Mouse (Mus musculus): ENCODE data around the gene Rab36.

Rab36 gene

DNA sequence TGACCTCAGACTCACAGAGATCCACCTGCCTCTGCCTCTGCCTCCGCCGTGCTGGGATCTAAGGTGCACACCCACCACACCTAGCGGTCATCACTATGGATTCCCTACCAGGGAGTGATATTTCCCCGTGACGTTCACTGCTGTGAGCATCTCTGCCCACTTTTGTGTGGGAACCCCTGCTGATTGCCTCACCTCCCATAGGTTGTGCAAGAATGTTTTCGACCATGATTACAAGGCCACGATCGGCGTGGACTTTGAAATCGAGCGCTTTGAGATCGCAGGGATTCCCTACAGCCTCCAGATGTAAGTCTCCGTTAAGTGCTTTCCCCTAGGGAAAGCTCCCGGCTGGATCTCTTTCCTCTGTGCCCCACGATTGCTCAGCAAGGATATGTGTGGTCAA, 9.0 kb downstream of the Rab36 start:
- no peak for DNase-seq

DNA sequence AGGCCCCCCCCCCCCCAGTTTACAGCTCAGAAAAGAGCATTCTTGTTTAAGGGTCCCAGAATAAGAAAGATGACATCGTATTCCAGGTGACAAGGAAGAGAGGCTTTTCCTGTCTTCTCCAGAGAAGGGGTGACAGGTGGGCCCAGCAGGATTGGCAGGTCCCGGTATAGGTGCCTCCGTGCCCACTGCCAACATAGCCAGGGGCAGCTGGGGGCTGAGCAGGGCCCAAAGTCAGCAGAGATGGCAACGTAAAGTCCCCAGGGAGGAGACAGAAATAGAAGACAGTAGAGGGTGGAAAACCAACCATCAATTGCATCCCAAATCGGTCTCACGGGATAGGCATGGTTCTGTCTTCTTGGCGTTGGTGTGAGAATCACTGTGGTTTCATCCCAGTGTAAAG, 11.9 kb downstream of the Rab36 start:
- no peak for DNase-seq

DNA sequence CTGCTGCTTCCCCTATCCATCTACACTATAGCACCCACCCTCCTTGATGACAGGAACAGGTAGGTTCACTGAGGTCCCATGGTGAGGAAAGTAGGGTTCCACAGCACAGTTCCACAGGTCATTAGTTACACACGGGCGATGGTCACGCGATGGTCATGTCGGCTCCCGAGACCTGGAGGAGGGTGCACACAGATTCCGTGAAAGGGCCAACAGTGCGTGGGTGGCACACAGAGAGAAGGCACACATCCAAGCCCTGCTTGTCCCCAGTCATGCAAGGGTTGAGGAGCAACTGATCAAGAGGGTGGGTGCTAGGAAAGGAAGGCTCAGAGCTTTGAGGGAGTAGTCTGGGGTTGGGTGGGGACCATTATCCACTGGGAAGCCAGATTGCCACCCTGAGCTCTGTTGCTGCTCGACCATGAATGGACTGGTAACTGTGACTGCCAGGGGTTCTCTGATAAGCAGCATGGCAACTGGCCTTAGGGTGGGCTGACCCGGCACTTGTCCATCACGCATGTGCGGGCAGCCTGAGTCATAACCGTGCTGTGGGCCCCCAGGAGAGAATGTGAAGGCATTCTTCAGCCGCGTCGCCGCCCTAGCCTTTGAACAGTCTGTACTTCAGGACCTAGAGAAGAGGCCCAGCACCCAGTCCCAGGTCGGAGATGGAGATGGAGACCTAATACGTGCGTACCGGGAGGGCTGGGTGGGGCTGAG, 14.7 kb downstream of the Rab36 start:
- DNase-seq: no peak

DNA sequence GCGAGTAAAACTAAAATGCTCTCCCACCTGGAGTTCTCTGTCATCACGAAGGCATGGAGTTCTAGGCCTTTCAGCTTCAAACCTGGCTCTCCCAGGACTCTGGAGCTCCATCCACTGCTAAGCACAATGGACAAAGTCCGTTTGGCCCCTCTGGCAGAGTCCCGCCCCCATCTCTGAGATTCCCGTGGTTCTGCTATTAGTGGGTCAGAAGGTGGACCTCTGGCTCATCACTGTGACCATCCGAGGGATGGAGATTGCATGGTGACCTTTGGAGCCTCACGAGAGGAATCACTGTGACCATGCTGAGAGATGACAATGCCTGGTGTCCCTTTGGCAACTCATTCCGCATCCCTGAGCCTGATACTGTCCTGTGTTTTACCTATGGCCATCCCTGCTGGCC, 16.0 kb downstream of the Rab36 start:
- no peak for DNase-seq

DNA sequence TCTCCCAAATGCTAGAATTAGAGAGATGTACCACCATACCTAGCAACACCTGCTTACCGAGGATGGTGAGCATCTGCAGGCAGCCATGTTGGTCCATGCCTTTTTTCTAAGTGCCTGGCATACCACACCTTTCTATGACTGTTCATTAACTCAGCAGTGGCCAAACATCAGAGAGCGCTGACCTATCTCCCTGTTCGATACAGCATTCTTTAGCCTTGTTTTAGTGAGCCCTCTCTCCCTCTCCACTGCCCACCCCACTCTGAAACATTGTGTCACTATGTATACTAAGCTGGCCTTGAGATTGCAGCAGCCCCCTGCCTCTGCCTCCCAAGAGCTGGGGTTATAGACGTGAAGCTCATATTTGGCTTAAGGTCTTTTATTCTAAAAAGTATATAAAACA, 16.8 kb downstream of the Rab36 start:
- DNase-seq: no peak

DNA sequence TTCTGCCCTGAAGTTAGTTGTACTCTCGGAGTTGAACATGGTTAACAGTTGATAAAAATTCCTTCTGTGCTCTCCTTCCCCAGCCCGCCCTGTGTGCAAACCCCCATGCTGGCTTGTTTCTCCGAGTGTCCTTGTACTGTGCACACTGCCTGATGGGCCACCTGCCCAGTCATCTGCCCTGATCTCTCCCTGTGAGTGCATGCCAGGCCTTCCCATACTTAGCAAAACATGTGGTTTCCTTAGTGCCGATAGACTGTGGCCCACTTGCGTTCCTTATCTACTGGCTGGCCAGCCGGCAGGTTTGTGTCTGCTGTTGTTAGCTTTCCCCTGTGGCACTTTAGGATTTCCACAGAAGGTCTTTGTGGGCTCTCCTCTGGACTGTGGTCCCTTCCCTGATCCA, 17.3 kb downstream of the Rab36 start:
- no peak for DNase-seq

DNA sequence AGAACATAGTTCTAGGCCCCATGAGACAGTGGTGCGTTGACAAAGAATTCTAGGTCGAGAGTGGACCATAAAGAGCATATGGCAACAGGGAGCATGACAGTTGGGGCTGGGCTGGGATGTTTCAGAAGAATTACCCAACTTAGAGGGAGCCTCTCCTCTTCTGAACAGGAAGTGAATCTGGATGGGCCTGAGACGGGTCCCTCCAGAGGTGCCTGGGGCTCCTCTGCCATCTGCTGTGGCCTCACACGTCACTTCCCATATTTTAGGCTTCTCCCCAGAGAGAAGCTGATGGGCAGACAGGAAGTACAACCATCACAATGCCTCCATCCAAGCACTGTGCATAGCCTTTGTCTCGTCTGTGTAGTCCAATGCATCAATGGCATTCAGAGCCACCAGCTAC, 18.8 kb downstream of the Rab36 start:
- DNase-seq: no peak

DNA sequence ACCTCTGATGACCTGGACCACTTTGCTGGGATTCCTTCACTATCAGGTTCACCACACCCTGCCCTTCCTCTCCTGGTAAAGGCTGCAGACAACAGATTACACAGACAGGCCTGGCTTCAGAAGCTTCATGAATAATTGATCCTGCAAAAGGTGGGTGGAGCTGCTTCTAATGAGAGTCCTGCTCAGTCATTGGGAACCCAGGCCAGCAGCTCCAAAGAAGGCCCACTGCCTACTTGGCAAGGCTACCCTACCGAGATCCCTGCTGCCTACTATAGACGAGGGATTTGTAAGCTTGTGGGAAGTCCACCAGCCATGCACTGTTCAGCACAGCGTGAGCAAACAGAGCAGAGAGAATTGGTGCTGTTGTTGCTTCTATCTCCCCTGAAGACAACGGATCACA, 19.4 kb downstream of the Rab36 start:
- no peak for DNase-seq

DNA sequence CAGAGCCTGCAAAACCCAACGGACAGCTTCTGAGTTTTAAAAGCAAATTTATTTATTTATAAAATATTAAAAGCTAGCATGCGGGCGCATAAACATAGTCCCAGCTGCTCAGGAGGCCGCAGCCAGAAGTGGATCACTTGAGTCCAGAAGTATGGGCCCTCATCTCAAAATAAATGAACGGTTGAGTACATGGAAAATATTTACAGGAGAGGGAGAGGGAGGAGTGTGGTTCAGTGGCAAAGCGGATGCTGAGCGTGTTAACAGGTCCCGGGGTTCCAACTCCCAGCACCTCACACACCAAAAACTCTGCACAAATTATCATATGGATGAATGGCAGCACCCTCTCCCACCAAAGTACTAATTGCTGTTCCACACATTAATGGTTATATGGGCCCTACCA, 21.5 kb downstream of the Rab36 start:
- no peak for DNase-seq

DNA sequence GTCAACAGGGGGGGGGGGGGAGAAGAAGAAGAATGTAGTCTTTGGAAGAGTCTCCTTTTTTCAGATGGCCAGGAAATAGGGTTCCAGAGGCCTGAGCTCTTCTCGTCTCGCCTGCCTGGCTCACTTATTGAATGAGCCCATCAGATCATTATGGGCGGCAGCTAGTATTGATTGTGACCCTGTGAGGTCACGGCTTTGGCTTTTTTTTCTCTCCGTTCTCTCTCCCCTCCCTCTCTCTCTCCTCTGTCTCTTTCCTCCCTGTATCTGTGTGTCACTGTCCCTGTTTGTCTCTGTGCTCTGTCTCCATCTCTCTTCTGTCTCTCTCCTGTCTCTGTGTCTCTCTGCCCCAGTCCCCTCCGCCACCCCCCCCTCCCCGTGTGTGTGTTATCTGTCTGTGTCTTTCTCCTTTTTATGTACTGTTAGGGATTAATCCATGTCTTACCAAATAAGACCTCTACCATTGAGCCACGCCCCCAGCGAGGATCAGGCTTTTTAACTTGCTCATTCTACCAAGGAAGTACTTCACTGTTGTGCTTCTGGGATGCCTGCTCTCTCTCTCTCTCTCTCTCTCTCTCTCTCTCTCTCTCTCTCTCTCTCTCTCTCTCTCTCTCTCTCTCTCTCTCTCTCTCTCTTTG, 22.0 kb downstream of the Rab36 start:
- DNase-seq: no peak

DNA sequence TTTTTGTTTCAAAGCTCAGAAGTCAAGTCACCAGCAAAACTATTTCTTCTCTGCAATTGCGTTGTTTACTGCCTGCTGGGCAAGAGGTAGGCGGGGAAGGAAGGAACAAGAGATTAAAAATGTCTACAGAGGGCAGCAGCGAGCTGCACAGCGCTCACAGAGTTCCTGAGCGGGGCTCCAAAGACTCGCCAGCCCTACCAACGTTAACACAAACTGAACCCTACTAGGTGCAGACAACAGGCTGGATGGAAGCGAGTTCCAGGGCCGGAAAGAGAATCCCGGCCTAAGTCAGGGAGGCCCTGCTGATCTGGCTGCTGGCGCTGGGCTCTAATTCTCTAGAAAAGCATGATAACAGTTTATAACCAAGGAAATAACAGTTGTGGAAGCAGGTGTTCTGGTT, 22.5 kb downstream of the Rab36 start:
- DNase-seq: peak; percentile 70

DNA sequence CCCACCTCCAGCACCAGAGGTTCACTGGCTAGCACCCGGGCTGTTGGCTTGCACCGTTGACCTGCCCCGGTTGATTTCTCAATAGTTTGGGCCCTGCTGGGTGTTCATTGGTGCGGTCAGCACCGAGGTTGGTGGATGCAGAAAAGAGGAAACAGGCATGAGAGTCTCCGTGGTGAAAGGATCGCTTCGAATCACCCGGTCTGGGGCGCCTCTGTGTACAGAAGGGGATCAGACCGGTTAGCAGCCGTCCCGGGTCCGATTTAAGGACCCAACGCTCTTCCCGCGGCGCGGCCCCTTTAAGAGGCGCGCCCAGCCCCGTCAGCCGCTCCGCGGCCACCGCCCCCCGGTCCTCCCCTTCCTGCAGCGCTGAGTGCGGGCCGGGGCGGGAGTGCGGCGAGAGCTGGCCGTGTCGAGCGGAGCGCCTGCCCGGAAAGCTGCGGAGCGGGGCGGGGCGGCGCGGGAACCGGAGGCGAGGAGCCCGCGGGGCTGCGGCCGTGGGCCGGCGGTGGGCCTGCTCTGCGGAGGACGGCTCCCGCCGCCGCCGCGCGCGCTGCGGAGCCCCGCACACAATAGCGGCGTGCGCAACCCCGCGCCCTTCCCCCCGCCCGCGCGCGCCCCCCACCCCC, 23.5 kb downstream of the Rab36 start, which contains the start of gene Bcr:
Gene Bcr, plus strand, starts transcription at position 376 of the 626 bp plus-strand sequence.
- peak; percentile 76 for DNase-seq

DNA sequence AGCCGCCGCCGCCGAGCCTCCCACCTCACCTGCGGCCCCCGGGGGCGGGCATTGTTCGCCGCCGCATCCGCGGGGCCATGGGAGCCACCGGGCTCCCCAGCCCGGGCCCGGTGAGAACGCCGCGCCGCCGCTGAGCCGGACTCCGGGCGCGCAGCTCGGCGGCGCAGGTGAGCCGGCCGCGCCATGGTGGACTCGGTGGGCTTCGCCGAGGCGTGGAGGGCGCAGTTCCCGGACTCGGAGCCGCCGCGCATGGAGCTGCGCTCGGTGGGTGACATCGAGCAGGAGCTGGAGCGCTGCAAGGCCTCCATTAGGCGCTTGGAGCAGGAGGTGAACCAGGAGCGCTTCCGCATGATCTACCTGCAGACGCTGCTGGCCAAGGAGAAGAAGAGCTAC, 24.0 kb downstream of the Rab36 start:
- peak; percentile 32 for DNase-seq

DNA sequence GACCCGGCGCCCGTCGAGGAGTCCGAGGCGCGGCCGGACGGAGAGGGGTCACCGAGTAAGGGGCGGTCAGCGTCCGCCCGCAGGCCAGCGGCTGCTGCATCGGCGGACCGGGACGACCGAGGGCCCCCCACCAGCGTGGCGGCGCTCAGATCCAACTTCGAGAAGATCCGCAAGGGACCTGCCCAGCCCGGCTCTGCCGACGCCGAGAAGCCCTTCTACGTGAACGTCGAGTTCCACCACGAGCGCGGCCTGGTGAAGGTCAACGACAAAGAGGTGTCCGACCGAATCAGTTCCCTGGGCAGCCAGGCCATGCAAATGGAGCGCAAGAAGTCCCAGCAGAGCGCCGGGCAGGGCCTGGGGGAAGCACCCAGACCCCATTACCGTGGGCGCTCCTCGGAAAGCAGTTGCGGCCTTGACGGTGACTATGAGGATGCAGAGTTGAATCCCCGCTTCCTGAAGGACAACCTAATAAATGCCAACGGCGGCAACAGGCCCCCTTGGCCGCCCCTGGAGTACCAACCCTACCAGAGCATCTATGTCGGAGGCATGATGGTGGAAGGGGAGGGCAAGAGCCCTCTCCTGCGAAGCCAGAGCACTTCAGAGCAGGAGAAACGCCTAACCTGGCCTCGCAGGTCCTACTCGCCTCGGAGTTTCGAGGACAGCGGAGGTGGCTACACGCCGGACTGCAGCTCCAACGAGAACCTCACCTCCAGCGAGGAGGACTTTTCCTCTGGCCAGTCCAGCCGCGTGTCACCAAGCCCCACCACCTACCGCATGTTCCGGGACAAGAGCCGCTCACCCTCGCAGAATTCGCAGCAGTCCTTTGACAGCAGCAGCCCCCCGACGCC, 24.7 kb downstream of the Rab36 start:
- no peak for DNase-seq

DNA sequence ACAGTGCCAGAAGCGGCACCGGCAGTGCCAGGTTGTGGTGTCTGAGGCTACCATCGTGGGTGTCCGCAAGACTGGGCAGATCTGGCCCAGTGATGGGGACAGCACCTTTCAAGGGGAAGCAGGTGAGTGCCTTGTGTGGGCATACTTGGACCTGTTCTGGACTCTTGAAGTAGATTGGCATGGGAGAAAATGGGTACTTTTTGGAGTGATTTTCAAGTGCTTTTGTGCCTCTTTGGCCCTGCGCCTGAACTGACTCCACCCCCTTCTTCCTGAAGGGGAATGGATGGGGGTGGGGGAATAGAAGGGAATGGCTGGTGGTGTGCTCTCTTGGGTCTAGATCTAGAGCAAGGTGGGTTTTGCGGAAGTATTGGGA, 25.3 kb downstream of the Rab36 start:
- DNase-seq: no peak

DNA sequence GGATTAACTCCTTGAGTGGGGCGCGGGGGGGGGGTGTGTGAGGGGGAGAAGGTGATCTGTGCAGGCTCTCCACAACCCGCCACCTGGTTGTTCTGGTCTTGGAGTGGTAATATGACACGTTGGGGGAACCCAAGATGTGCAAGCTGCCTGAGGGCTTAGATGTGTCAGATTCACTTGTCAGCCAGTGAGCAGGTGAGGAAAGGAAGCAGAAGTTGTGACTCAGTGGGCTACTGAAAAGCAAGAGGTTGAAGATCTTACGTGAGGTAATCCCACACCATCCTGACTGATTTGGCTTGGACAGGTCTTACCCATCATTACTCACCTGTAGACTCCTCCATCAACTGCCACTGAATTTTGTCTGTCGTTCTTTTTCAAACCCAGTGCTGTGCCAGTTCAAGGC, 25.8 kb downstream of the Rab36 start:
- no peak for DNase-seq

DNA sequence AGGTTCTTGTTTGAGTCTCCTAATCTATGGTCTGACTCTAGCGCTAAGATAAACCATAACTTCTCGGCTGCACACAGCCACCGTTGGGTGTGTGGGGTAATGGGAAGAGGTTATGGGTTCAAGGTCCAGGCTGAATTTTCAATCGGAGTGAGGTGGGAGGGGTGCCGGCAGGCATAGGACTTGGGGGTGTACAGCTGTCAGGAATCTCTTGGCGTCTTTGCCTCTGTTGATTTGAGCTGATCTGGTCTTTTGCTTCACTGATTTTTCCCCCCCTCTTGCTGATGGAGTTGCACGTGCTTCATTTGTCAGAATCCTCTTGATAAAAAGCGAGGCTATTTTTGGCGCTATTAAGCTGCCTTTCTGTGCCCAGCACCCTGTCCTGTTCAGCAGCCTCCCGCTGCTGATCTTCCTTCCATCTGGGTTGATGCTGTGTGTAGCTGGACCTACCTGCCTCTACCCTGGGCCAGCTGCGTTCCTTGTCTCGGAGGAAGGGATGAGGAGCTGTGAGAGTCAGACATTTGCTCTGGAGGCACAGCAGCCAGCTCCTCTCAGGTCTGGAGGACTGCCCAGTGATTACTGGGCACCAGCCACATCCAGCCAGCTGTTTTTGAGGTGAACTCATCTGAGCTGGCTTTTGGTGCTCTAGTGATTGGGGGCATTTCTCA, 26.6 kb downstream of the Rab36 start:
- no peak for DNase-seq

DNA sequence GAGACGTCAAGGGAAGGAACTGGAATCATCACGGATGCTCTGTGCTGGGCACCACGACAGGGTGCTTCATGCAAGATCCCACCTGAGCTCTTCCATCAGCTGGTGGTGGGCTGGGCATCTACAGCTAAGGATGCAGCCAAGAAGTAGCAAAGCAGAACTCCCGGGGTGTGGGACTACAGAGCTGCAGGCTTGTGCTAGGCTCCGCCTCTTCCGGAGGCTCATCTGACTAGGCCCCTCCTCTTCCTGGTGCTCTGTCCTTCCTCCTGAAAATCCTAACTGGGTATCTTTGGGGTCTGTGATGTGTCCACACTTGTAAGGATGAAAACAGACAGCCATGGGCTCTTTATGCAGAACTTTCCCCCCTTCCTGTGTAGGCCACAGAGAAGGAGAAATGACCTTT, 28.8 kb downstream of the Rab36 start:
- DNase-seq: no peak

DNA sequence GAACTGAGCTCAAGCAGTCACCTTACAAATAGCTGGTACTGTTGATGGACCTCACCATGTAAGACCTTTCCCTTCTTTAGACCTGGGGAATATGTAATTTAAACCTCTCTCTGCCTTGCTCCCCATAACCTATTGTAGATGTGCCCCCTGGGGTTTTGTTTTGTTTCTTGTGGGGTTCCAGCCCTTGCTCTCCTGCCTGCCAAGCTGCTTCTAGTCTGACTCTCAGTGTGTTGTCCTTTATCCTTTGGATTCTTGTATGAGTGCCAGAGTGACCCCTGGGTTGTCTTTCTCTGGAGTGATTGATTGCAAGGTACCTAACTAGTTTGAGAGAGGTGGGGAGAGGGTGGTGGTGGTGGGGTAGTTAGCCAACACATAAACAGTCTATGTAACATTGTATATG, 30.6 kb downstream of the Rab36 start:
- no peak for DNase-seq

DNA sequence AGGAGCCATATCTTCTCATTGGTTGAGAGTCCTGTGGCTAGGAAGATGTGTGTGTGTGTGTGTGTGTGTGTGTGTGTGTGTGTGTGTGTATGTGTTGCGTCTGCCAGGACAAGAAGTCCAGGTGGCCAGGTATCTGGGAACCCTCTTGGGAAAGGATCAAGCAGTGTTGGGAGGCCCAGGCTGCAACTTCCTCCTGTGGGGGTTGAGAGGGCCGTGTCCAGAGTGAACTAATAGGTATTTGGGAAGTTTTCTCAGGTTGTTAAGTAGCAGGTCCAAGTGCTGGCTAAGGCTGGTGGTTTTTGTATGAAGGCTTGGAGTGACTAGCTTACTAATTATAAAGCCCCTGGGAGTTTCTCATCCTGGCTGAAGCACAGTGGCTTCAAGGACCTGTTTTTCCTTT, 31.2 kb downstream of the Rab36 start:
- DNase-seq: no peak

DNA sequence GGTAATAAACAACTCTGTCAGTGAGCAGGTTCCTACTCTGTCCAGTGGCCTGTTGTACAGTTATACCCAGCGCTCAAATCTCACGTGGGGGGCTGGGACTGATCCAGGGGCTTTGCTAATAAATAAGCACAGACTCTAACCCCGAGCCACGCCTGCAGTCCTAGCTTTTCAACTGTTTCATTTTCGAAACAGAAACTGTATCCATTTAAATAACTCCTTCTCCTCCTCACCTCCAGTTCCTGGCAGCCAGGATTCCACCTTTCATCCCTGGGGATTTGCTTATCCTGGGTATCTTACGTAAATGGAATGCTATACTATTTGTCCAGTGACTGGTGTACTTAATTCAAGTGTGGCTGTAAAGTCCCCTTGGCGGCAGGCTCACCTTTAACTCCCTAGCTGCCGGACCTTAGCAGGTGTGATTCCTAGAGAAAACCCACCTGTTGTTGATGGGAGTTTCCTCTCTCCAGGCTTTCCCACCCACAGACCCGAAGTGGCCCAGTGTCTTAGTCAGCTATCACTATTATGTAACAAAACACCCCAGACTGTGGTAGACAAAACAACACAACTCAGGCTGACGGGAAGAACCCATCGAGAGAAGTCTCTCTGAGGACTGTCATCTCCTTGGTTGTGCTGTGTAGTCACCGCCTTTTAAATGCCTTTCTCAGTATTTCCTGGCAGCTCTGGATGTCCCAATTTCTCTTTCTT, 31.9 kb downstream of the Rab36 start:
- no peak for DNase-seq

DNA sequence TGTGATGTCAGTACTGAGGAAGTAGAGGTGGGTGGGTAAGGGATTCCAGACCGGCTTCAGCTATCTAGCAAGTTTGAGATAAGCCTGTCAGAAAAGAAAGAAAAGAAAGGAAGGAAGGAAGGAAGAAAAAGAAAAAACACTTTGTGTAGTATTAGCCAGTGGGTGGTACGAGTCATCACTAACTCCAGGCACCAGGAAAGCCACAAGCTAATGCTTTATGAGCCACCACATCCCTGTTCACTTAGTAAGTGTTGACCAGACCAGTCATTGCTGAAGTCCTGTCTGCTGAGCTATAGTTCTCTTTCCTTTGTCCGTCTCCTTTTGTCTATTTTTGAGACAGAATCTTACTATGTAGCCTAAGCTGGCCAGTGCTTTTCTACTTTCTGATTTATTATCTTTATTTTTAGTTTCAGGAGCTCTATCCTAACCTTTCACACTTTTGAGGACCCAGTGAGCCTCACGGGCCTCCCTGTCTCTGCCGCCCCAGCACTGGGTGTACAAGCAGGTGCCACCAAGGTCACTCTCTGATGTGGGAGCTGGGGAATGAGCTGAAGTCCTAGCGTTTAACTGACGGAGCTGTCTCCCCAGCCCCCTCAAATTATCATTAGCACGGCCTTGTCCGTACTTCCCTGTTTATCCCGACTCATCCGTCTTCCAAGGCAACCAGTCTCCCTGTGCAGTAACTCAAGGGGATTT, 33.6 kb downstream of the Rab36 start:
- DNase-seq: no peak
